Mouse (Mus musculus) midbrain, embryonic 14.5 days (tissue): ENCODE data around the gene Nav1. TPM values are rescaled to one million over a fixed set of nuclear protein-coding genes. Genes with fewer than 3 reads are reported as not detected.
A peak's percentile ranks its signal among the peaks of the same experiment; 100 is the strongest.

Source experiments
- ATAC-seq: fragments of 200-750 bp; cut with Nextera tagmentation; 2 replicates; pipeline ENCODE4 v1.8.0; 2017; ENCODE audit warnings: moderate number of reproducible peaks, moderate library complexity; ENCODE audit not compliant: low FRiP score, low TSS enrichment
- DNase-seq: peaks from one replicate; pipeline ENCODE4 v3.0.0-alpha.2; 2015
- H3K27ac ChIP-seq: fragments of 300-500 bp; sonication (generic); replicated peaks from 2 replicates; pipeline ENCODE4 v1.5.1; 2014; ENCODE audit warnings: mild to moderate bottlenecking, low read depth, low read length, moderate library complexity
- H3K27me3 ChIP-seq: fragments of 300-500 bp; sonication (generic); 2 replicates; pipeline ENCODE4 v1.6.1; 2014; ENCODE audit warnings: low read length, control low read depth, mixed read lengths; ENCODE audit not compliant: control insufficient read depth, insufficient read depth
- H3K36me3 ChIP-seq: fragments of 300-500 bp; sonication (generic); 2 replicates; pipeline ENCODE4 v1.6.1; 2014; ENCODE audit warnings: low read length, control low read depth; ENCODE audit not compliant: control insufficient read depth, insufficient read depth
- H3K4me1 ChIP-seq: fragments of 300-500 bp; sonication (generic); 2 replicates; pipeline ENCODE4 v1.6.1; 2014; ENCODE audit warnings: mild to moderate bottlenecking, antibody characterized with exemption, low read length, control low read depth; ENCODE audit not compliant: control insufficient read depth, insufficient read depth
- H3K4me2 ChIP-seq: fragments of 300-500 bp; sonication (generic); 2 replicates; pipeline ENCODE4 v1.6.1; 2014; ENCODE audit warnings: mild to moderate bottlenecking, low read length, moderate library complexity
- H3K4me3 ChIP-seq: fragments of 300-500 bp; sonication (generic); replicated peaks from 2 replicates; pipeline ENCODE4 v1.5.1; 2014; ENCODE audit warnings: low read depth, low read length
- H3K9ac ChIP-seq: fragments of 300-500 bp; sonication (generic); replicated peaks from 2 replicates; pipeline ENCODE4 v1.6.1; 2014; ENCODE audit warnings: mild to moderate bottlenecking, low read length, moderate library complexity
- H3K9me3 ChIP-seq: fragments of 300-500 bp; sonication (generic); 2 replicates; pipeline ENCODE4 v1.6.1; 2016; ENCODE audit warnings: low read length, control low read depth, mixed read lengths; ENCODE audit not compliant: control insufficient read depth
- WGBS: fragments of 180-500 bp; shearing (Covaris S2); extraction: QIAGEN DNeasy Blood & Tissue Kit; methylation state at CpG from one replicate; pipeline ENCODE4 v1.1.7; 2014; 5-methylcytosine and 5-hydroxymethylcytosine counted together
- polyA plus RNA-seq: library from polyadenylated mRNA; unstranded; fragments of >200 nt; fragmentation: Nextera tagmentation; extraction: Ambion mirVana; gene quantifications from 2 replicates; pipeline ENCODE4 v1.2.1, GENCODE M21; 2014

Nav1 gene
- polyA plus RNA-seq, 1 experiment from 2014 or later, result 56.3 TPM

DNA sequence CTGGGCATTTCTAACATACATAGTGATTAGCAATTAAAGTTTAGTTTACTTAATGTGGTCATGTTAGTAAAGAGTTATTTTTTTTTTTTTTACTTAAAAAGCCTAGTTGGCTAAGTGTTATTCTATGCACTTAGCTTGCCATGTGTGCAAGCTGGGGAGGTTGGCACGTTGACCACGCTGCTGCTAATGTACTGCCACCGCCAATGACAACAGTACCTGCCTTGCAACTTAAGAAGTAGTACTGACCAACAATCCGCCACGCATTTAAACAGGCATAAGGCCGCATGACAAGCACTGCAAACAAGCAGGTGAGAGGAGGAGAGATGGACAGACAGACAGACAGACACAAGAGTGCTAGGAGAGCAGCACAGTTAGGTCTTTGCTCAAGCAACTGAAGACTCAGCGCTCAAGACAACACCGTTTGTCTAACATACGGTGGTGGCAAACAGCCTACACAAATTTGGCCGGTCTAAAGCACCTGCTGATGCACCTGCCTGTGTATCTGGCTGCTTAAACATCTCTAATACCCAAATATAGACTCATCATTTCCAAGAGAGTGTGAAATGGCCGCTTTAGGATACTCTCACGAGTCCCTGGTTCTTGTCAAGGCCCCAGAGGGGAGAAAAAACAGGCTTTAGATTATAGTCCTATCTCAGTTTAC, 610 bp downstream of the Nav1 start:
- DNase-seq (no peak), ATAC-seq (no peak)
- Histone ChIP-seq H3K27ac (no peak overlapping the region), H3K4me2 (no peak overlapping the region), H3K4me1 (peaks cover 15% of the 10 kb centered on the region), H3K9me3 (no peaks in the 10 kb centered on the region), H3K9ac (no peak overlapping the region), H3K4me3 (no peak overlapping the region), H3K27me3 (no peaks in the 10 kb centered on the region), H3K36me3 (no peaks in the 10 kb centered on the region)
- 94% methylated on average over 12 of the region's 12 CpGs for WGBS

DNA sequence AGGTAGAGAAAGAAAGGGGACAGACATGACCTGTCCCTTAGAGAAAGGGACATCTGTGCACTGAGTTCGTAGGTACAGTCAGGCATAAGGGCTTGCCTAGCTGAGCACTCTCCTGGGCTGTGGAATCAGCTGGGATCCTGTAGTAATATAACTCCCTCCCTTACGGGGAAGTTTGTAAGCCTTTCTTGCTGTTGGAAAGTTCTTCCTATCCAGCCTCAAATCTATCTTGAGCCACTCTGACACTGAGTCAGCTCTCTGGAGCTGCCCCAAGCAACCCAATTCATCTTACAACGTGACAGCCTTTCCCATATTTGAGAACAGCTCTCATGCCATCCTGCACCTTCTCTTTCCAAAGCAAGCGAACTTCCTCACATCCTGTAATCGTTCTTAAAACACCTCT, 1.6 kb downstream of the Nav1 start:
- H3K27me3 ChIP-seq, result no peaks in the 10 kb centered on the region
- no peak overlapping the region for H3K9ac ChIP-seq
- H3K4me3 ChIP-seq, result no peak overlapping the region
- no peak for DNase-seq
- H3K9me3 ChIP-seq, result no peaks in the 10 kb centered on the region
- no peak overlapping the region for H3K4me2 ChIP-seq
- no peak for ATAC-seq
- peaks cover 15% of the 10 kb centered on the region for H3K4me1 ChIP-seq
- no peak overlapping the region for H3K27ac ChIP-seq
- WGBS, result 79% methylated on average over 5 of the region's 5 CpGs
- no peaks in the 10 kb centered on the region for H3K36me3 ChIP-seq

DNA sequence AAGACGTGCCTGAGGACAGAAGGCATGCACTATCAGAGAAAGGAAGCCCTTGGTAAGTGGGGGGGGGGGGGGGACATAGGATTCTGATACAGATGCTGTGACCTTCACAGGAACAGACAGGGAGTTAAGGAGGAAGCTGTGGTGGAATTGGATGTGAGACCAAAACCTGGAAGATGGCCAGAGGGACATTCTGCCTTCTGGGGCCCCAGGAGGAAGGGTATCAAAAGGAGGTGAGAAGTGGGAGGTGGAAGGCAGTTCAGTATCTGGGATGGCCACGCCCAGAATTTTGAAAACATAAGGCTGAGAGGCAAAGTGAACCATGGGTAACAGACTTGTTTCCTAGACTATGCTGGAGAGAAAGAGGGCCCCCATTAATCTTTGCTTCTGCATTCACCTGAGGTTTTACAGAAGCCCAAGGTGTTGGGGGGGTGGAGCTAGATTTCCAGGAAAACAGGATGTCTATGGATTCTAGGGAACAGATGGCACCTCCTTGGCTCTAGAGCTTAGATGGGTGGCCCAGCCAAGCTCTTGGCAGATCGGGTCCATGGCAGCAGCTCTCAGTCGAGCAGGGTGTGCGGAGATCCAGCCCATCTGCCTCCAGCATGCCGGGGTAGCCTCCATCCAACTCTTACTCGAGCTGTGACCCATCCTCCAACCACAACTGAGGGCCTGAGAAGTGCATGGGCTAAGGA, 2.6 kb downstream of the Nav1 start:
- peaks cover 23% of the 10 kb centered on the region for H3K4me1 ChIP-seq
- no peaks in the 10 kb centered on the region for H3K9me3 ChIP-seq
- WGBS, result 88% methylated on average over 7 of the region's 7 CpGs
- ATAC-seq, result no peak
- no peak overlapping the region for H3K4me3 ChIP-seq
- DNase-seq, result no peak
- no peak overlapping the region for H3K27ac ChIP-seq
- no peaks in the 10 kb centered on the region for H3K36me3 ChIP-seq
- no peak overlapping the region for H3K4me2 ChIP-seq
- no peaks in the 10 kb centered on the region for H3K27me3 ChIP-seq
- no peak overlapping the region for H3K9ac ChIP-seq

DNA sequence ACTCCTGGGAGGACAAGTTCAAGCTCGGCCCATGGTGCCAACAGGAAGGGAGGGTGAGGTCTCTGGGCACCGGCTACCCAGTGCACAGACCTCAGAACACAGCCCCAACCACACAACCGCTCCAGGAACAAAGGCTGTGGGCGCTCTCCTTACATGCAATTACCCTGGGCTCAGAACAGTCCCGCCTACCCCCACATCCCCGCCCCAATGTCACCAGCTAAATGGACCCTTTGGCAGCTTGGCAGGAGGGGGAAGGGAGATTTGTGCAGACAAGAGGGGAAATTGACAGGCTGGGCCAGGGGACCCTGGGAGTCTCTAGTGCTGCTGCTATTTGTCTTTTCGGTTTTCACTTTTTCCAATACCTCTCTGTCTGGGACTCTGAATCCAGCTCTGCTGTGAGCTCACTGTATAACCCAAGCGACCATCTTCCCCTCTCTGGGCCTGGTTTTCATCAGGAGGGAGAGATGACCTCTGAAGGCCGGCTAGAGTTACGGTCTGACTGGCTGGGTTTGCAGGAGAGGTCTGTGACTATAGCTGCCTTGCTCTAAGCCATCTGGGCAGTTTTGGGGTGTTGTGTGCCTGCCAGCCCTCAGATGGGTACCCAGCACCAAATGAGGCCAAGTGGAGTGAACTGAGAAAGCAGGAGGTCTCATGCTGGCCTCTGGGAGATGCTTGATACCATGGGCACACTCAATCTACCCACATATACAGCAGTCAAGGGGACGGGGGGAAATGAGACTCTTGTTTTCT, 3.8 kb downstream of the Nav1 start:
- peak overlapping the region; percentile 4; the same call in 1 of the 2 replicates for H3K9ac ChIP-seq
- no peaks in the 10 kb centered on the region for H3K9me3 ChIP-seq
- no peak overlapping the region for H3K4me3 ChIP-seq
- no peak overlapping the region for H3K27ac ChIP-seq
- 32% methylated on average over 11 of the region's 11 CpGs for WGBS
- peak overlapping the region; percentile 2; the same call in 1 of the 2 replicates for H3K4me2 ChIP-seq
- no peaks in the 10 kb centered on the region for H3K27me3 ChIP-seq
- H3K4me1 ChIP-seq, result peaks cover 28% of the 10 kb centered on the region
- DNase-seq, result peak; percentile 63
- H3K36me3 ChIP-seq, result no peaks in the 10 kb centered on the region
- peak; percentile 61; the same call in 1 of the 2 replicates for ATAC-seq

DNA sequence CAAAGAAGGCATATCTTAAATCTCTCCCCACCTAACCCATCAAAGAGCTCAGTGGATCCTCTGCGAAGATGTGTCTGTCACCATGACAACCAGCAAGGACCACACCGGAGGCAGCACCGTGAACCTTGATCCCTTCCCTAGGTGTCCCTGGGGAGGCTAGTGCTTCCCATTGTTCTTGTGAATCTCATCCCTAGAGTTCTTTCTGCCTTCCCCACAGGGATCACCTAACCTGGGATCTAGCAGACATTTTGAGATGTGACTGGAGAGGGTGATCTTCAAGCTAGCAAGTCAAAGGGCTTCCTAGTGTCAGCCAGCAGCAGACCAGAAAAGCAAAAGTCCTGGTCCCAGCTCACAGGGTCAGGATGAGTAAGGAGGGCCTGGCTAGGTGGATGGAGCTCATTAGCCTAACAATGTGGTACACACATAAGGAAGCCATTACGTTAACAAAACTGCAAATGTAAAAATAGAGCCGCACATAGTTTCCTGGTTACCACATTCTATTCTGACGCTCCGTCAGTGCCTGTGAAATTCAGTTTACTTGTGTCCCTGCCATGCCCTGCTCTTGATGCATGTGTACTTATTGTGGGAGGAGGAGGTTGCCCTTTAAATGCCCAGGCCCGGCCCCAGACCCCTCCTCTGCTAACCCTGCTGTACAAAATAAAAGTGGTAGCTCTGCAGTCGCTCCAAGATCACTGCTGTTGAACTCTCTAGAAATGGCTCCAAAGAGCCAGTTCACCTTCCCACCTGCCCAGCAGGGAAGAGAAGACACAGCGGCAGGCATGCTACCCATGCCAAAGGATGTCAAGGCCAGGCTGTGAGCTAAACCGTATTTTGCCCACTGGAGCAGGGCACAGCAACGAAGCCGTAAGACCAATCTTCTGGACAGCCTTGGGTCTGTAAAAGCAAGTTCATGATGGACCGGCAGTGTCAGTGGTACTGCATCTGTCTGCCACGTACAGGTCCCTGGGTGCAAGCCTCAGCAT, 6.8 kb downstream of the Nav1 start:
- Histone ChIP-seq H3K9ac (no peak overlapping the region), H3K4me2 (no peak overlapping the region), H3K4me1 (peaks cover 28% of the 10 kb centered on the region), H3K27me3 (no peaks in the 10 kb centered on the region), H3K4me3 (no peak overlapping the region), H3K36me3 (no peaks in the 10 kb centered on the region), H3K27ac (no peak overlapping the region), H3K9me3 (no peaks in the 10 kb centered on the region)
- 48% methylated on average over 15 of the region's 15 CpGs for WGBS
- peak; percentile 51 for DNase-seq
- no peak for ATAC-seq

DNA sequence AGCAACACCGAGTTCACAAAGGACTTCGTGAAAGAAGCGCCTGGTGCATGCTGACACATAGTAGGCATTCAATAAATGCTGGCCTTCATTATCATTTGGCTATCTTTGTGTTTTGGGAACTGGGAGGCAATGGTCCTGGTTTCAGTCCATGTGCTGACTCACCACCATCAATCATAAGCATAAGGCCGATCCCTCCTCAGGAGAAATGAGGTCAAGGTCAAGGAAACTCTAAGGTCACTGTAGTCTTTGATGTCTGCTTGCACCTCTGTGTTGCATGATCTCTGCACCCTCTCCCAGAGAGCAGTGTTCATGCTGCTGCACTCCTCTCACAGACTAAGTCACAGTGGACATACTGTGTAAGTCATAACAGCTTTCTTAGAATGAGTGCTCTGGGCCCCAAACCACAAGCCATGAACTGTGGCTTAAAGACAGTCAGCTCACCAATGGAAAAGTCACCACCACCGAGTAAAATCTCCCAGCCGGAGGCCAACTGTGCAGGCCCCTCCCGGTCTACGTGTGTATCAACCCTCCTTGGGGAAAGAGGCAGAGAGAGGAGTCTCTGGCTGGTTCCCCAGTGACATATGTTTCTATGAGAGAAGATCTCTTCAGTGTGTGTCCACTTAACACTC, 8.7 kb downstream of the Nav1 start:
- Histone ChIP-seq H3K4me3 (no peak overlapping the region), H3K4me1 (peaks cover 21% of the 10 kb centered on the region), H3K27me3 (no peaks in the 10 kb centered on the region), H3K27ac (no peak overlapping the region), H3K4me2 (no peak overlapping the region), H3K9me3 (no peaks in the 10 kb centered on the region), H3K36me3 (no peaks in the 10 kb centered on the region), H3K9ac (no peak overlapping the region)
- ATAC-seq (no peak), DNase-seq (no peak)
- 71% methylated on average over 8 of the region's 8 CpGs for WGBS

DNA sequence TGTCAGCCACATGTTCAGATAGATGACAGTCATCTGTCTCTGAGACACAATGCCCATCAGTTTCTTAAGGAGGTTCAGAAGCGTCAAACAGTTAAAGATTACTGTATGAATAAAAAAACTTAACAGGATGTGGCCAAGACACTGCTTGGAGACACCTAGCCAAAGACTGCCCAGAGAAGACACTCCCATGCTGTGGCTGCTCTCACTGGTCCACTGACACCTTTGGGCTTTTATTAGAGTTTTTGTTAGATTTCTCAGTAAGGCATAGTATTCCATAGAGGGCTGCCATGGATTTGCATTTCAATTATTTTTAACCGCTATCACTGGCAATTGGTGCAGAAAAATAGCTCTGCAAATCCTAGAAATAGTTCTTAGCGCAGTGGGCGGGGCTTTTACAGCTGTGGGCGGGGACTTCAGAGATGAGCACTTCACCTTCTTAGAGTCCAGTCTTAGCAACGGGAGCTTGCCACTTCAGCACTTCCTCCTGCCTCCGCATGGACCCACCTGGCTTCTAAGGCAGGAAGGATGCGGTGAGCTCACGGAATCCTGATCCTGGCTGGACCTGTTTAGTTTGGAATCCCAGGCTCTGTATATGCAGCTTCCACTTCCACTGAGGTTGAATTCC, 12.7 kb downstream of the Nav1 start:
- H3K9ac ChIP-seq, result no peak overlapping the region
- H3K4me3 ChIP-seq, result no peak overlapping the region
- H3K36me3 ChIP-seq, result no peaks in the 10 kb centered on the region
- peaks cover 4% of the 10 kb centered on the region; the same call in 1 of the 2 replicates for H3K4me1 ChIP-seq
- H3K27ac ChIP-seq, result no peak overlapping the region
- ATAC-seq (no peak), DNase-seq (no peak)
- 41% methylated on average over 9 of the region's 9 CpGs for WGBS
- H3K27me3 ChIP-seq, result no peaks in the 10 kb centered on the region
- H3K4me2 ChIP-seq, result no peak overlapping the region
- H3K9me3 ChIP-seq, result no peaks in the 10 kb centered on the region
